Mouse (Mus musculus) stomach, postnatal 0 days (tissue): Measurements from ENCODE around the gene 1700109H08Rik. TPM values are rescaled to one million over a fixed set of nuclear protein-coding genes. Genes with fewer than 3 reads are reported as not detected.
A peak's percentile ranks its signal among the peaks of the same experiment; 100 is the strongest.

Experiments
- ATAC-seq: fragments of 200-750 bp; cut with Nextera tagmentation; 2 replicates; pipeline ENCODE4 v1.8.0; 2017; ENCODE audit not compliant: low FRiP score, low TSS enrichment
- DNase-seq: peaks from one replicate; pipeline ENCODE4 v3.0.0-alpha.2; 2016; ENCODE audit warnings: low spot score
- H3K27ac ChIP-seq: fragments of 300-500 bp; sonication (generic); replicated peaks from 2 replicates; pipeline ENCODE4 v1.5.1; 2014; ENCODE audit warnings: mild to moderate bottlenecking, control low read depth
- H3K27me3 ChIP-seq: fragments of 300-500 bp; sonication (generic); 2 replicates; pipeline ENCODE4 v1.6.1; 2014; ENCODE audit warnings: low read length; ENCODE audit not compliant: control insufficient read depth, insufficient read depth
- H3K36me3 ChIP-seq: fragments of 300-500 bp; sonication (generic); 2 replicates; pipeline ENCODE4 v1.6.1; 2014; ENCODE audit warnings: low read length, mixed read lengths; ENCODE audit not compliant: control insufficient read depth, insufficient read depth
- H3K4me1 ChIP-seq: fragments of 300-500 bp; sonication (generic); replicated peaks from 2 replicates; pipeline ENCODE4 v1.6.1; 2014; ENCODE audit warnings: antibody characterized with exemption; ENCODE audit not compliant: control insufficient read depth, insufficient read depth
- H3K4me2 ChIP-seq: fragments of 300-500 bp; sonication (generic); replicated peaks from 2 replicates; pipeline ENCODE4 v1.6.1; 2014; ENCODE audit warnings: low read depth, mild to moderate bottlenecking, control low read depth, moderate library complexity
- H3K4me3 ChIP-seq: fragments of 300-500 bp; sonication (generic); 2 replicates; pipeline ENCODE4 v1.5.1; 2014; ENCODE audit warnings: low read depth, low read length, control low read depth
- H3K9ac ChIP-seq: fragments of 300-500 bp; sonication (generic); 2 replicates; pipeline ENCODE4 v1.6.1; 2014; ENCODE audit warnings: mild to moderate bottlenecking, low read length, control low read depth, mixed read lengths
- H3K9me3 ChIP-seq: fragments of 300-500 bp; sonication (generic); 2 replicates; pipeline ENCODE4 v1.6.1; 2016; ENCODE audit warnings: low read length; ENCODE audit not compliant: control insufficient read depth
- CTCF ChIP-seq: IDR thresholded peaks from 2 replicates; pipeline ENCODE4 v1.5.1; 2016; ENCODE audit warnings: antibody characterized with exemption, low read depth, mild to moderate bottlenecking, moderate library complexity
- EP300 ChIP-seq: optimal IDR thresholded peaks from 2 replicates; pipeline ENCODE3; 2016; ENCODE audit warnings: antibody characterized with exemption
- WGBS: fragments of 180-500 bp; shearing (Covaris S2); extraction: QIAGEN DNeasy Blood & Tissue Kit; methylation state at CpG from one replicate; pipeline ENCODE4 v1.1.7; 2014; 5-methylcytosine and 5-hydroxymethylcytosine counted together
- polyA plus RNA-seq: library from polyadenylated mRNA; unstranded; fragments of >200 nt; fragmentation: Nextera tagmentation; extraction: Ambion mirVana; gene quantifications from 2 replicates; pipeline ENCODE4 v1.2.1, GENCODE M21; 2015

Gene 1700109H08Rik
- polyA plus RNA-seq, 1 experiment from 2014 or later, result 0.91 TPM

DNA sequence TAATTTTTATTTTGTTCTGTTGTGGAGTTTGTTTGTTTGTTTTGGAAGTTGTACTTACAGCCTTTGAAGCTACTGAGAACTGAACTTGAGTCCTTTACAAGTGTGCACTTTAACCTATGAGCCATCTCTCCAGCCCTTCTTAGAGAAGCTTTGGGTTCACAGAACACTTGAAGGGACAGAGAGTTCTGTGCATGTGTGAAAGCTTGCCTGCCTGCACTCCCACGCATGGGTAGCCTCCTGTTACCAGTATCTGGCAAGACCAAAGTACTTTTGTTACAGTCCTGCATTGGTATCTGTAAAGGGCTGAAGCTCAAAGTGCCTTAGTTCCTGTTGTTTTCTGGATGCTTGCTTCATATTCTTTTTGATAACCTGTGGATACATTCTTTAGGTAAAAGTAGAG lies 25.1 kb upstream of the 1700109H08Rik start:
- Histone ChIP-seq H3K36me3 (no peaks in the 10 kb centered on the region), H3K9me3 (no peaks in the 10 kb centered on the region), H3K9ac (no peak overlapping the region), H3K27ac (no peak overlapping the region), H3K4me2 (no peak overlapping the region), H3K4me1 (no peaks in the 10 kb centered on the region), H3K4me3 (no peak overlapping the region), H3K27me3 (no peaks in the 10 kb centered on the region)
- TF ChIP-seq CTCF (no peak), EP300 (no peak)
- no peak for ATAC-seq
- 84% methylated on average over 1 of the region's 1 CpGs for WGBS
- DNase-seq, result no peak

DNA sequence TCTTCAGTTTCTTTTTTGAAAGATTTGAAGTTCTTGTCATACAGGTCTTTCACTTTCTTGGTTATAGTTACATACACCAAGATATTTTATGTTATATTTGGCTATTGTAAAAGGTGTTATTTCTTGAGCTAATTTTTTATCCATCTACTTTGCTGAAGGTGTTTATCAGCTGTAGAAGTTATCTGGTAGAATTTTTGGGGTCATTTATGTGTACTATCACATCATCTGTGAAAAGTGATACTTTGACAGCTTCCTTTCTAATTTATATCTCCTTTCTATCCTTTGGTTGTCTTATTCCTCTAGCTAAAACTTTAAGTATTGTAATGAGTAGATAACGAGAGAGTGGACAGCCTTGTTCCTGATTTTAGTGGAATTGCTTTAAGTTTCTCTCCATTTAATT lies 19.9 kb upstream of the 1700109H08Rik start:
- H3K9me3 ChIP-seq, result no peaks in the 10 kb centered on the region
- H3K4me3 ChIP-seq, result no peak overlapping the region
- no peaks in the 10 kb centered on the region for H3K27me3 ChIP-seq
- no peak overlapping the region for H3K27ac ChIP-seq
- no peak overlapping the region for H3K9ac ChIP-seq
- no peak for TF ChIP-seq EP300
- TF ChIP-seq CTCF, result no peak
- no peaks in the 10 kb centered on the region for H3K4me1 ChIP-seq
- 92% methylated on average over 1 of the region's 1 CpGs for WGBS
- no peaks in the 10 kb centered on the region for H3K36me3 ChIP-seq
- DNase-seq (no peak), ATAC-seq (no peak)
- H3K4me2 ChIP-seq, result no peak overlapping the region

DNA sequence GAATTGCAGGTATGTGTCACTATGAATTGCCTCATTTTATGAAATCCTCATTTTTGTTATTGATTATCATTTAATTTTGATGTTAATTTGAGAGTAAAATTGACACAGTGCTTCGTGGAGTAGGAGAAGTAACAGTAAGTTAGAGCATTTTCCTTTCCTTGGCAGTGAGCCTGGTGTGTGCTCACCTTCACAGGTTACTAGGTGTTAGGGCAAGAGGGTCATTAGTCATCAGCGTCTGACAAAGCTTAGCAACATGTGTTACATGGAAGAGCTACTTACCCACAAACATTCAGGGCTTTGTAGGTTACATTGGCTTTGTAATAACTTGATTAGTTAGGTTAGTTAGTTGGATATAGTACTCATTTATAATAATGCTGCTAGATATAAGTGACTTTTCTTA lies 17.2 kb upstream of the 1700109H08Rik start:
- no peaks in the 10 kb centered on the region for H3K9me3 ChIP-seq
- no peak overlapping the region for H3K4me2 ChIP-seq
- TF ChIP-seq EP300 (no peak), CTCF (no peak)
- no peak overlapping the region for H3K9ac ChIP-seq
- H3K4me3 ChIP-seq, result no peak overlapping the region
- ATAC-seq (peak; percentile 86), DNase-seq (peak; percentile 20)
- H3K4me1 ChIP-seq, result no peaks in the 10 kb centered on the region
- no peaks in the 10 kb centered on the region for H3K27me3 ChIP-seq
- WGBS, result 60% methylated on average over 2 of the region's 2 CpGs
- H3K27ac ChIP-seq, result no peak overlapping the region
- H3K36me3 ChIP-seq, result no peaks in the 10 kb centered on the region; the same call in 1 of the 2 replicates

DNA sequence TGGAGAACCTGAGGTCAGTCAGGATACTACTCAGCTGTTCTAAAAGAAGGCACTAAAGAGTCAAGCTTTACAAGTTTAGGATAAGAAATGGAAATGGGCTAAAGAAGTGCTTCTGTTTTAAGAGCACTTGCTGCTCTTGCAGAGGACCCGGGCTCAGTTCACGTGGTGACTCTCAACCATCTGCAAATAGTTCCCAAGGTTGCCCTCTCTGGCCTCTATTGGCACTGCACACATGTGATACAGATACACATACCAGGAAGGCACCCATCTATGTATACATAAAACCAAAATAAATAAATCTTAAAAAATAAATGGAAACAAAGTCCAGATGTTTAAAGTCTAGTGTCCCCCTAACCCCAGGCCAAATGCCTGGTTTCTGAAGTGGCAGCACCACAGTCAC lies 3.5 kb downstream of the 1700109H08Rik start:
- ATAC-seq (no peak), DNase-seq (no peak)
- TF ChIP-seq CTCF, result 0 out of 2 replicates have a peak, but pooled peaks have one; percentile 2
- TF ChIP-seq EP300, result no peak
- Histone ChIP-seq H3K9me3 (no peaks in the 10 kb centered on the region), H3K27me3 (no peaks in the 10 kb centered on the region), H3K4me1 (no peaks in the 10 kb centered on the region), H3K36me3 (peaks cover 37% of the 10 kb centered on the region), H3K27ac (no peak overlapping the region), H3K4me3 (no peak overlapping the region), H3K4me2 (no peak overlapping the region), H3K9ac (no peak overlapping the region)
- 92% methylated on average over 2 of the region's 2 CpGs for WGBS

DNA sequence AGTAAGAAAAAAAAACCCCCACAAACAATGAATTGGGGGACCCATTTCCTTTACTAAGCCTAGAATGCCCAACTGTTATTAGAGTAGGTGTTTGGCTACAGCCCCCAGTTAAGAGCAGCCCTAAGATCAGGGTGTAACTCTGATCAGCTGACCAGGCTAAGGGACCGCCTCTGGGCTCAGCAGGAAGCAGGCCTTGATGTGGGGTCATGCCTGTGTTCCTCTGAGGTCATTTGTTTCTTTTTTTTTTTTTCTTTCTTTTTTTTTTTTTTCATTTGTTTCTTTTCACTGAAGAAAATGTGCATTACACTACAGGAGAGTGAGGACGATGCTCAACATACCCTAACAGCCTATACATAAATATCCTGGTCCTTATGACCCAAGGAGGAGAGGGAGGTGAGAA lies 6.6 kb downstream of the 1700109H08Rik start:
- no peak for DNase-seq
- peaks cover 35% of the 10 kb centered on the region for H3K36me3 ChIP-seq

DNA sequence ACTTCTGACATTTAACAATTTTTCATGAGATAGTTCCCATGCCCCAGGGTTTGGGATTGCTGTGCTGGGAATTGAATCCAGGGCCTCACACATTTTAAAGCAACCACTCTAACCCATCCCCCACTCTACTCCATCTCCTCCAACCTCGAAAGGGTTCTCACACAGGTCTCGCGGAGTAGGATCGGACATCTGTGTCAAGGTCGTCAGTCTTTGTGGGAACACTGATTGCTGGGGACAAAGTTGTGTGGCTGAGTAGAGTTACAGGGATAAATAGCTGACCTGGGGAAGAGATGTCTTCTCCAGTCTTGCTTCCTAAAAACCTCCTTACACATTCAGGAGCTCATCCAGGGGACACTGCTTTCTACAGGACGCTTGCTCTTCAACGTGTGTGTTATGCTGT lies 7.7 kb downstream of the 1700109H08Rik start:
- H3K4me3 ChIP-seq, result no peak overlapping the region
- no peaks in the 10 kb centered on the region for H3K4me1 ChIP-seq
- no peaks in the 10 kb centered on the region for H3K9me3 ChIP-seq
- no peaks in the 10 kb centered on the region for H3K27me3 ChIP-seq
- no peak overlapping the region for H3K27ac ChIP-seq
- ATAC-seq, result no peak
- 95% methylated on average over 7 of the region's 7 CpGs for WGBS
- peaks cover 43% of the 10 kb centered on the region for H3K36me3 ChIP-seq
- H3K9ac ChIP-seq, result no peak overlapping the region
- no peak for DNase-seq
- no peak for TF ChIP-seq CTCF
- TF ChIP-seq EP300, result no peak
- H3K4me2 ChIP-seq, result no peak overlapping the region

More for the DNA sequence above, 6.6 kb downstream of the 1700109H08Rik start:
- TF ChIP-seq EP300 (no peak), CTCF (no peak)
- Histone ChIP-seq H3K9ac (no peak overlapping the region), H3K9me3 (no peaks in the 10 kb centered on the region), H3K27me3 (no peaks in the 10 kb centered on the region), H3K27ac (no peak overlapping the region), H3K4me2 (no peak overlapping the region), H3K4me1 (no peaks in the 10 kb centered on the region), H3K4me3 (no peak overlapping the region)
- 93% methylated on average over 2 of the region's 2 CpGs for WGBS
- no peak for ATAC-seq
